Mouse (Mus musculus) limb, embryonic 11.5 days (tissue): Measurements from ENCODE around the gene Gpsm1. TPM values are rescaled to one million over a fixed set of nuclear protein-coding genes. Genes with fewer than 3 reads are reported as not detected.

Experiments used
- ATAC-seq: fragments of 200-750 bp; cut with Nextera tagmentation; 2 replicates; pipeline ENCODE4 v1.8.0; 2017; ENCODE audit warnings: low read depth; ENCODE audit not compliant: insufficient number of reproducible peaks, low FRiP score, low TSS enrichment
- DNase-seq: peaks from one replicate; pipeline ENCODE4 v3.0.0-alpha.2; 2015; ENCODE audit warnings: low spot score
- H3K27ac ChIP-seq: fragments of 300-500 bp; sonication (generic); replicated peaks from 2 replicates; pipeline ENCODE4 v1.5.1; 2014; ENCODE audit warnings: low read depth, mild to moderate bottlenecking, low read length
- H3K27me3 ChIP-seq: fragments of 300-500 bp; sonication (generic); 2 replicates; pipeline ENCODE4 v1.6.1; 2014; ENCODE audit warnings: mild to moderate bottlenecking, low read length, mixed read lengths; ENCODE audit not compliant: control insufficient read depth, insufficient read depth
- H3K36me3 ChIP-seq: fragments of 300-500 bp; sonication (generic); 2 replicates; pipeline ENCODE4 v1.6.1; 2014; ENCODE audit warnings: mild to moderate bottlenecking, low read length, moderate library complexity, mixed read lengths; ENCODE audit not compliant: control insufficient read depth, insufficient read depth
- H3K4me1 ChIP-seq: fragments of 300-500 bp; sonication (generic); 2 replicates; pipeline ENCODE4 v1.6.1; 2014; ENCODE audit warnings: low read length, mixed read lengths; ENCODE audit not compliant: control insufficient read depth, insufficient read depth
- H3K4me2 ChIP-seq: fragments of 300-500 bp; sonication (generic); 2 replicates; pipeline ENCODE4 v1.6.1; 2014; ENCODE audit warnings: low read depth, mild to moderate bottlenecking, moderate library complexity; ENCODE audit not compliant: severe bottlenecking
- H3K4me3 ChIP-seq: fragments of 300-500 bp; sonication (generic); 2 replicates; pipeline ENCODE4 v1.5.1; 2014; ENCODE audit warnings: low read depth, low read length
- H3K9ac ChIP-seq: fragments of 300-500 bp; sonication (generic); 2 replicates; pipeline ENCODE4 v1.6.1; 2014; ENCODE audit warnings: mild to moderate bottlenecking, low read length
- H3K9me3 ChIP-seq: fragments of 300-500 bp; sonication (generic); 2 replicates; pipeline ENCODE4 v1.6.1; 2016; ENCODE audit warnings: low read length; ENCODE audit not compliant: control insufficient read depth
- WGBS: fragments of 180-500 bp; shearing (Covaris S2); extraction: QIAGEN DNeasy Blood & Tissue Kit; methylation state at CpG from one replicate; pipeline ENCODE4 v1.1.7; 2014; 5-methylcytosine and 5-hydroxymethylcytosine counted together
- polyA plus RNA-seq: library from polyadenylated mRNA; unstranded; fragments of >200 nt; fragmentation: Nextera tagmentation; extraction: Ambion mirVana; gene quantifications from 2 replicates; pipeline ENCODE4 v1.2.1, GENCODE M21; 2014

The Gpsm1 gene
- polyA plus RNA-seq, 1 experiment from 2014 or later = 37.4 TPM

DNA sequence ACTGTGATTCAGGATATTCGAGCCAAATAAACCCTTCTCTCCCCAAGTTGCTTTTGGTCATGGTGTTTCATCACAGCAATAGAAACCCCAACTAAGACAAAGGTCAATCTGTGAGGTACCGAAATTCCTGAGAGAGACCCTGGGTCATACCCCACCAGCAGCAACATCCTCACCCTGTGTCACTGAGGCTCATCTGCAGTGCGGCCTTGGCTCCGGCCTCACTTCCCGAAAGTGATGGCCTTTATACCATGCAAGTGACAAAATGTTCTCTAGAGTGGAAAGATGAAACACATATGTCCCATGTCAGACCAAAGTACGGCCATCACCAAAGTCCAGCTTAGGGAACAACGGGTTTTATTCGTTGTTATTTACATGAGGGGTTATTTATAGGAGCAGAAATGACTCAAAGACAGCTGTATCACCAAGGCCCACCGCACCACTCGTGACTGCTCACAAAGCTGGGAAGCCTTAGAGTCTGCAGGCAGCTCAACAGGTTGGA lies 13.3 kb upstream of the Gpsm1 start:
- 88% methylated on average over 10 of the region's 10 CpGs for WGBS
- H3K36me3 ChIP-seq = no peaks in the 10 kb centered on the region
- H3K9ac ChIP-seq = no peak overlapping the region
- no peak overlapping the region for H3K27ac ChIP-seq
- DNase-seq (no peak), ATAC-seq (no peak)
- H3K4me1 ChIP-seq = peaks cover 9% of the 10 kb centered on the region
- no peak overlapping the region for H3K4me3 ChIP-seq
- H3K9me3 ChIP-seq = no peaks in the 10 kb centered on the region
- H3K27me3 ChIP-seq = 0 out of 2 replicates have a peak, but pooled peaks cover 3% of the 10 kb centered on the region
- H3K4me2 ChIP-seq = no peak overlapping the region

DNA sequence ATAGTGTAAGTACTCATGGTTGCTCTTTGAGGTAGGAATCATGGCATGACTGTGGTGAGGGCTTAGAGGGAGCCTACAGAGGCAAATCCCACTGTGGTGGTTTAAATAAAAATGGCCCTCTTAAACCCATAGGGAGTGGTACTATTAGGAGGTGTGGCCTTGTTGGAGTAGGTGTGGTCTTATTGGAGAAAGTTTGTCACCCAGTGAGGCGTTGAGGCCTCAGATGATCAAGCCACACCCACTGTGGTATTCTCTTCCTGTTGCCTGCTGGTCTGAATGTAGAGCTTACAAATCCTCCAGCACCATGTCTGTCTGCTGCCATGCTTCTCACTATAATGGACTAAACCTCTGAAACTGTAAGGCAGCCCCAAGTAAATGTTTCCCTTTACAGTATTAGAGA lies 10.6 kb upstream of the Gpsm1 start:
- H3K27ac ChIP-seq = no peak overlapping the region
- no peak for ATAC-seq
- no peak overlapping the region for H3K9ac ChIP-seq
- DNase-seq = no peak
- H3K27me3 ChIP-seq = 0 out of 2 replicates have a peak, but pooled peaks cover under 1% of the 10 kb centered on the region
- H3K4me2 ChIP-seq = no peak overlapping the region
- H3K36me3 ChIP-seq = no peaks in the 10 kb centered on the region
- no peak overlapping the region for H3K4me3 ChIP-seq
- H3K9me3 ChIP-seq = no peaks in the 10 kb centered on the region
- H3K4me1 ChIP-seq = peaks cover 9% of the 10 kb centered on the region
- 70% methylated on average over 1 of the region's 1 CpGs for WGBS

DNA sequence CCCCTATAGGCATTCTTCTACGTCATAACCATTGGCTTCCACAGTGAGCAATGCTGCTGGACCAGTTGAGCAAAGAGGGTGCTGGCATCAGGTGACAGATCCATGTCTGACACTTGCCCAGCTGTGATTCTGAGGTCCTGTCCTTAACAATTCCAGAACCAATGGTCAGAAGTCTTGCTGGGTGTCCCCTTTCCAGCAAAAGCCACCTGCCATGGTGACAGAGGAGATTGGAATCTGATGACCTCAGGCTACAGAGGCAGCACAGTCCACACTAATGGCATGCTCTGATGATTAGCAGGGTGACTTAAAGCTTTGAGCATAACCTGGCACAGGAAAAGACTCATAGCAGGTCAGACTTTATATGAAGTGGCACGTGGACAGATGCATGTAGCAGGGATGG lies 9.8 kb upstream of the Gpsm1 start:
- Histone ChIP-seq H3K27ac (no peak overlapping the region), H3K9ac (no peak overlapping the region), H3K4me1 (peaks cover 11% of the 10 kb centered on the region), H3K9me3 (no peaks in the 10 kb centered on the region), H3K4me2 (no peak overlapping the region), H3K4me3 (no peak overlapping the region), H3K27me3 (no peaks in the 10 kb centered on the region), H3K36me3 (no peaks in the 10 kb centered on the region)
- WGBS = 72% methylated on average over 2 of the region's 2 CpGs
- no peak for ATAC-seq
- no peak for DNase-seq

DNA sequence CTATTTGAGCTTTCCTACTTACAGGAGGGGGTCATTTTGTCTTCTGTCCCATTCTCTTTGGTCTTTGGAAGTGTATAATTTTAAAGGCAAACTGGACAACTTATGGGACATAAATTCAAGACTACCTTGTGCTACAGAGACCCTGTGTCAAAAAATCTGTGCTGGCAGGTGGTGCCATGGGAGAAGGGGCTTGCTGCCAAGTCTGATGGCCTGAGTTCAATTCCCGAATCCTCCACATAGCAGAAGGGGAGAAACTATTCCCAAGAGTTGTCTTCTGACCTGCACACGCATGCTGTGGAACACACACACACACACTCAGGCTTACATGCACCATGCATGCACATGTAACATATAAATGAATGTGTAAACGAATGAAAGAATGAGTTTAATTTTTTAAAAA lies 8.6 kb upstream of the Gpsm1 start:
- Histone ChIP-seq H3K4me3 (no peak overlapping the region), H3K27ac (no peak overlapping the region), H3K4me1 (peaks cover 11% of the 10 kb centered on the region), H3K9me3 (no peaks in the 10 kb centered on the region), H3K27me3 (no peaks in the 10 kb centered on the region), H3K36me3 (no peaks in the 10 kb centered on the region), H3K9ac (no peak overlapping the region), H3K4me2 (no peak overlapping the region)
- WGBS = 95% methylated on average over 3 of the region's 3 CpGs
- DNase-seq = no peak
- ATAC-seq = no peak

DNA sequence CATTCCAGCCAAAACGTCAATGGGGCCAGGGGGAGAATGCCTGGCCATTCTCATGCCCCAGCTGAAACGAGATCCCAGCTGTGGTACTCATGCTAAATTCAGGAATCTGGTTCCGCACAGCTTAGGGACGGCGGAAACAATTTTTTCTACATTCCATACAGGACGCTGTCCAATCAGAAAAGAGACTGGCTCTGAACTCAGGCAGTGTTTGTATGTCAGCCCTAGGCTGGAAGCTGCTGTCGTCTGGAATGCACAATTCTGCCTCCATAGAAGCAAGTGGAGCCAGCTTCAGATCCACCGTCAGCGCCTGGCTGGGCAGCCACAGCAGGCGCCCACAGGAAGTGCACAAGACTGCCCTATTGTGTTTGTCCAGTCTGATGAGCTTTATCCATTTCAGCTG lies 5.6 kb upstream of the Gpsm1 start:
- ATAC-seq = peak; percentile 88
- Histone ChIP-seq H3K4me2 (no peak overlapping the region), H3K27ac (peak overlapping the region; percentile 89), H3K4me3 (no peak overlapping the region), H3K9ac (no peak overlapping the region), H3K36me3 (no peaks in the 10 kb centered on the region), H3K27me3 (no peaks in the 10 kb centered on the region), H3K9me3 (no peaks in the 10 kb centered on the region), H3K4me1 (peaks cover 20% of the 10 kb centered on the region)
- peak; percentile 67 for DNase-seq
- 25% methylated on average over 10 of the region's 10 CpGs for WGBS

DNA sequence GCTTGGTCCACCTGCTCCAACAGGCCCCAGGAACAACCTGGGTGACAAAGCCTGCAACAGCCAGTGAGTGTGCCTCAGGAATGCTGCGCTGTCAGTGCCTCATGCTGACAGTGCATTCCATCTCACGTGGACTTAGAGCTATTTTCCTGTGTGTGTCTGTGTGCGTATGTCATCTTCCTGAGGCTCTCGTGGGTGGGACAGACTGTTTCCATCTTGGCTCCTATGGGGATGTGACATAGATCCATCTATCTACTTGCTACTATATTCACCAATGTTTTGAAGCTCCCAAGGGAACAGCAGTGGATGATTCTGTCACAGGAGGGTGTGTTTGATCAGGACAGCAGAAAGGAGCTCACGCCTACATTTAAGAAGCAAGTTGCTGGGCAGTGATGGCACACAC lies 3.4 kb upstream of the Gpsm1 start:
- 80% methylated on average over 5 of the region's 5 CpGs for WGBS
- Histone ChIP-seq H3K4me1 (peaks cover 30% of the 10 kb centered on the region), H3K9ac (no peak overlapping the region), H3K4me3 (no peak overlapping the region), H3K36me3 (no peaks in the 10 kb centered on the region), H3K4me2 (no peak overlapping the region), H3K27me3 (no peaks in the 10 kb centered on the region), H3K9me3 (no peaks in the 10 kb centered on the region), H3K27ac (no peak overlapping the region)
- ATAC-seq (no peak), DNase-seq (no peak)

DNA sequence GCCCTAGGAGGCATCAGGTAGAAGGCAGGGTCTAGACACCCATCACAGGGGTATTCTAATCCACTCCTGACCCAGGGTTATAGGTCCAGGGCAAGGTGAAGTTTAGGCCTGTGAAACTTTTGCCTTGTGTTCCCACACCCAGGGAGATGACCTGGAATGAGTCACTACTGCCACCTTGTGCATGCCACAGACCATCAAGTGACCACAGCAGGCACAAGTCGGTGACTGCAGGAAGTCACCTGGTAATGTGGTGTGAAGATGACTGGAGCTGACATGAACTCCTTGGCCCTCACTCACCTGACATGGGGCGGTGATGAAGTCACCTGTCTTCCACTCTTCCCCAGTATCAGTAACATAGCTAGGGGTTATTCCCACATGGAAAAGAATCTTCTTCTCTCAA lies 2.5 kb upstream of the Gpsm1 start:
- Histone ChIP-seq H3K4me2 (no peak overlapping the region), H3K27ac (no peak overlapping the region), H3K9me3 (no peaks in the 10 kb centered on the region), H3K9ac (no peak overlapping the region), H3K36me3 (no peaks in the 10 kb centered on the region), H3K4me1 (peaks cover 38% of the 10 kb centered on the region), H3K27me3 (no peaks in the 10 kb centered on the region), H3K4me3 (no peak overlapping the region)
- WGBS = 62% methylated on average over 2 of the region's 2 CpGs
- DNase-seq = no peak
- no peak for ATAC-seq

DNA sequence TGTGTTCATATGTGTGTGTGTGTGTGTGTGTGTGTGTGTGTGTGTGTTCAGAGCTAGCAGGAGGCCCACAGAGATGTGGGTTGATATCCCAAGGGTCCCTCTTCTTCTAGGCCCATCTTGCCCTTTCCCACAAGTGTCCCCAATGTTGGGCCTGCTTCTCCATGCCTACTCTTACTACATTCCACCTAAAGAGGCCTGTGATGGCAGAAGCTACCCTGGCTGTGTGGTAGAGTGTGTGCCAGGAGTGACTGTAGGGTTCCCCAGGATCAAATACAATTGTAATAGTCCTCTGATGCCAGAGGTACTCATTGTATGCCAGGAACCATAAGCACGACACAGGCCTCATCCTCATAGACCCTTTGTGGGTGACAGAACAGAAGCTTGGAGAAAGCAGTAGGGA lies 1.9 kb upstream of the Gpsm1 start:
- H3K4me1 ChIP-seq = peaks cover 39% of the 10 kb centered on the region

More for the DNA sequence above, 1.9 kb upstream of the Gpsm1 start:
- H3K27me3 ChIP-seq = no peaks in the 10 kb centered on the region
- 89% methylated on average over 1 of the region's 1 CpGs for WGBS
- no peak overlapping the region for H3K4me3 ChIP-seq
- H3K36me3 ChIP-seq = no peaks in the 10 kb centered on the region; the same call in 1 of the 2 replicates
- no peak overlapping the region for H3K4me2 ChIP-seq
- H3K27ac ChIP-seq = peak overlapping the region; percentile 94; the same call in 1 of the 2 replicates
- ATAC-seq (no peak), DNase-seq (no peak)
- no peaks in the 10 kb centered on the region for H3K9me3 ChIP-seq
- H3K9ac ChIP-seq = no peak overlapping the region
